Mouse (Mus musculus): ENCODE measurements at regions not wholly inside any gene's neighbourhood (a gene's known extent, or its start where the extent isn't known, plus 50 kb on each side); places are given as distances from the start of the nearest gene placed in this dataset.

- TF ChIP-seq CTCF (IDR thresholded peaks at IDR 0.05) (no peak), POLR2A (IDR thresholded peaks at IDR 0.05; ENCODE audit: insufficient read depth, low read depth, low read length) (no peak)
Observed at GRCm38 (mm10) chr11:65375361-65375760, 105.6 kb upstream of the Myocd start.
